Comparison of ENCODE assay signal across 9 mouse cellular contexts in the genomic region with DNA sequence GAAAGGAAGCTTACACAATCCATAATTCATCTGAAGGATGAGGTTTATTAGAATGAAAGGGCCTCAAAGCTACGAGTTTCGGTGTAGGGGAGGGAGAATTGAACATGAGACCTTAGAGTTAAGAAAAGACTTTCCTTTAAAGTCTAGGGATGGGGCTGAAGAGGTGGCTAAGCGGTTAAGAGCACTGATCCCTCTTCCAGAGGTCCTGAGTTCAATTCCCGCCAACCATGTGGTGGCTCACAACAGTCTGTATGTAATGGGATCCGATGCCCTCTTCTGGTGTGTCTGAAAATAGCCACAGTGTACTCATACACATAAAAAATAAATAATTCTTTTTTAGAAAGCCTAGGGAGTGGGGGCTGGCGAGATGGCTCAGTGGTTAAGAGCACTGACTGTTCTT. TPM values are rescaled to one million over a fixed set of nuclear protein-coding genes. Genes with fewer than 3 reads are reported as not detected.
A peak's percentile ranks its signal among the peaks of the same experiment; 100 is the strongest.
DNase-seq lines count a peak whose midpoint lies in the region; ATAC-seq and TF ChIP-seq lines count a peak whose summit lies in the region.
"Had no signal": no experiment of that assay in that cellular context is flagged by ENCODE, and none has a peak within 500 bp of the region (broad histone marks: within the 10 kb centered on the region; RNA-seq: fewer than 3 reads in every experiment).

No protein-coding gene starts in this region.

- ATAC-seq in liver, embryonic 14.5 days (ENCODE audit: insufficient read depth): no peak

- H3K4me1 ChIP-seq in forebrain, embryonic 10.5 days: peaks cover 35% of the 10 kb centered on the region
- H3K4me1 ChIP-seq in liver, embryonic 14.5 days (replicated peaks; ENCODE audit: control insufficient read depth in 2 of 2, insufficient read depth in 2 of 2, low read length in 1 of 2): peaks cover 3 to 15% of the 10 kb centered on the region in 2 experiments; a peak in 3 of 4 replicates

- peak overlapping the region; percentile 97 for H3K4me2 ChIP-seq in liver, embryonic 14.5 days (ENCODE audit: low read depth)

- intact Hi-C loops in left cerebral cortex, adult 2 months (cut with DNase I): no loop called here

- peaks cover 30% of the 10 kb centered on the region for H3K36me3 ChIP-seq in forebrain, embryonic 10.5 days (replicated peaks)
- no peaks in the 10 kb centered on the region; the same call in 1 of the 2 replicates for H3K36me3 ChIP-seq in liver, embryonic 14.5 days (replicated peaks; ENCODE audit: control insufficient read depth, insufficient read depth, low read depth)

- TF ChIP-seq CTCF in left cerebral cortex, adult 2 months (IDR thresholded peaks at IDR 0.05): peak; percentile 24
- TF ChIP-seq CTCF in liver, embryonic 14.5 days (IDR thresholded peaks at IDR 0.05; ENCODE audit: low read depth): peak; percentile 36; the same call in 1 of the 2 replicates

- DNase-seq in left cerebral cortex, adult 2 months (ENCODE audit: extremely low spot score in 1 of 2, low spot score in 2 of 2): no peak
- no peak for DNase-seq in left cerebral cortex, adult 9 months (ENCODE audit: low spot score in 2 of 2)
- DNase-seq in T-cell, adult 2 months (ENCODE audit: low spot score): peak; percentile 13
- no peak for DNase-seq in forebrain, embryonic 10.5 days (ENCODE audit: extremely low spot score, low spot score)
- no peak for DNase-seq in liver, embryonic 14.5 days (ENCODE audit: low read depth in 3 of 3, low spot score in 3 of 3)
- no peak for DNase-seq in urinary bladder, postnatal 36 days (ENCODE audit: low spot score in 2 of 2)
- DNase-seq in layer of hippocampus, postnatal 36 days: no peak
- no peak for DNase-seq in kidney, postnatal 4 days

- WGBS in forebrain, embryonic 10.5 days: 46% methylated on average over 6 of the region's 6 CpGs
- WGBS in liver, embryonic 14.5 days (ENCODE audit: insufficient replicate concordance): 37% methylated on average over 6 of the region's 6 CpGs

- H3K4me3 ChIP-seq in left cerebral cortex, adult 2 months: peak overlapping the region; percentile 70
- H3K4me3 ChIP-seq in forebrain, embryonic 10.5 days: peak overlapping the region; percentile 86
- H3K4me3 ChIP-seq in liver, embryonic 14.5 days (ENCODE audit: insufficient read depth in 1 of 2, low read depth in 2 of 2, low read length in 2 of 2): peak overlapping the region; percentile 76 to 84

- 0 out of 2 replicates have a peak, but pooled peaks cover 4% of the 10 kb centered on the region for H3K27me3 ChIP-seq in forebrain, embryonic 10.5 days (ENCODE audit: poor library complexity, severe bottlenecking)
- no peaks in the 10 kb centered on the region for H3K27me3 ChIP-seq in liver, embryonic 14.5 days (ENCODE audit: control insufficient read depth, insufficient read depth, low read length)

- no peak for TF ChIP-seq EP300 in liver, embryonic 14.5 days (IDR thresholded peaks at IDR 0.05; ENCODE audit: low read depth)

- H3K27ac ChIP-seq in left cerebral cortex, adult 2 months: peak overlapping the region; percentile 97
- H3K27ac ChIP-seq in forebrain, embryonic 10.5 days: peak overlapping the region; percentile 96
- peak overlapping the region; percentile 99 for H3K27ac ChIP-seq in liver, embryonic 14.5 days

- H3K9ac ChIP-seq in liver, embryonic 14.5 days (replicated peaks): peak overlapping the region; percentile 96

- no peaks in the 10 kb centered on the region for H3K9me3 ChIP-seq in forebrain, embryonic 10.5 days
- H3K9me3 ChIP-seq in liver, embryonic 14.5 days (ENCODE audit: control insufficient read depth, low read length): no peaks in the 10 kb centered on the region

RNA-seq across cellular contexts. Expression of a gene that starts 0.6 kb away (rescaled TPM):
- 10 to 100 TPM; 42.5 to 45.2 TPM for total RNA-seq in left cerebral cortex, adult 2 months (2021)
- 44.0 and 45.1 TPM in 2 replicates for polyA plus RNA-seq in forebrain, embryonic 10.5 days (2016; fragmentation: Nextera tagmentation; extraction: Ambion mirVana)
- polyA plus RNA-seq in liver, embryonic 14.5 days (2012; rRNA removed): 13.7 and 19.3 TPM in 2 replicates
- 18.3 and 20.5 TPM in 2 replicates for polyA plus RNA-seq in liver, embryonic 14.5 days (2014; fragmentation: Nextera tagmentation; extraction: Ambion mirVana)
- 10 to 100 TPM; 37.5 to 43.0 TPM for total RNA-seq in layer of hippocampus, postnatal 36 days (2021)

RNA-seq across cellular contexts. Expression of a gene that starts 0.8 kb away (rescaled TPM):
- not detected for total RNA-seq in left cerebral cortex, adult 2 months (2021)
- polyA plus RNA-seq in forebrain, embryonic 10.5 days (2016; fragmentation: Nextera tagmentation; extraction: Ambion mirVana): not detected in 2 replicates
- 0.19 and 0.58 TPM in 2 replicates for polyA plus RNA-seq in liver, embryonic 14.5 days (2012; rRNA removed)
- 0.14 and 0.34 TPM in 2 replicates for polyA plus RNA-seq in liver, embryonic 14.5 days (2014; fragmentation: Nextera tagmentation; extraction: Ambion mirVana)
- total RNA-seq in layer of hippocampus, postnatal 36 days (2021): under 1 TPM in 1 of 2 experiments, not detected in 1; 0.30 TPM

RNA-seq across cellular contexts. Expression of a gene that starts 1.0 kb away (rescaled TPM):
- 1 to 10 TPM; 2.2 to 2.7 TPM for total RNA-seq in left cerebral cortex, adult 2 months (2021)
- polyA plus RNA-seq in forebrain, embryonic 10.5 days (2016; fragmentation: Nextera tagmentation; extraction: Ambion mirVana): 3.9 and 4.3 TPM in 2 replicates
- polyA plus RNA-seq in liver, embryonic 14.5 days (2012; rRNA removed): 0.57 and 0.89 TPM in 2 replicates
- 0.56 and 0.69 TPM in 2 replicates for polyA plus RNA-seq in liver, embryonic 14.5 days (2014; fragmentation: Nextera tagmentation; extraction: Ambion mirVana)
- 1 to 10 TPM; 2.6 to 3.1 TPM for total RNA-seq in layer of hippocampus, postnatal 36 days (2021)

RNA-seq across cellular contexts. Expression of a gene that starts 4.7 kb away (rescaled TPM):
- total RNA-seq in left cerebral cortex, adult 2 months (2021): 1 to 10 TPM; 2.3 to 3.0 TPM
- 0.67 and 0.80 TPM in 2 replicates for polyA plus RNA-seq in forebrain, embryonic 10.5 days (2016; fragmentation: Nextera tagmentation; extraction: Ambion mirVana)
- 1.5 and 1.9 TPM in 2 replicates for polyA plus RNA-seq in liver, embryonic 14.5 days (2012; rRNA removed)
- 2.1 and 2.2 TPM in 2 replicates for polyA plus RNA-seq in liver, embryonic 14.5 days (2014; fragmentation: Nextera tagmentation; extraction: Ambion mirVana)
- 1 to 10 TPM; 1.8 to 2.3 TPM for total RNA-seq in layer of hippocampus, postnatal 36 days (2021)

RNA-seq across cellular contexts. Expression of a gene that starts 20.0 kb away (rescaled TPM):
- total RNA-seq in left cerebral cortex, adult 2 months (2021): not detected
- not detected in 2 replicates for polyA plus RNA-seq in forebrain, embryonic 10.5 days (2016; fragmentation: Nextera tagmentation; extraction: Ambion mirVana)
- not detected in 2 replicates for polyA plus RNA-seq in liver, embryonic 14.5 days (2012; rRNA removed)
- polyA plus RNA-seq in liver, embryonic 14.5 days (2014; fragmentation: Nextera tagmentation; extraction: Ambion mirVana): not detected in 2 replicates
- total RNA-seq in layer of hippocampus, postnatal 36 days (2021): not detected
- total RNA-seq: common myeloid progenitor, adult 5-6 weeks had no signal
